Mouse (Mus musculus) myocyte (in vitro differentiated cells): ENCODE measurements around the gene Hes2.
A peak's percentile ranks its signal among the peaks of the same experiment; 100 is the strongest.

Source experiments
- MYOG ChIP-seq, 3 experiments: IDR thresholded peaks; one replicate each; pipeline ENCODE4 v1.6.1; 2011; ENCODE audit warnings: control low read depth in 2 of 3, low read depth in 2 of 3, mild to moderate bottlenecking in 2 of 3; ENCODE audit not compliant: insufficient read length in 2 of 3, control insufficient read depth in 1 of 3, insufficient read depth in 1 of 3
- POLR2A ChIP-seq: IDR thresholded peaks from one replicate; pipeline ENCODE4 v1.6.1; 2011; ENCODE audit warnings: low read depth, mild to moderate bottlenecking, control low read depth, moderate library complexity; ENCODE audit not compliant: insufficient read length
- REST ChIP-seq: IDR thresholded peaks from one replicate; pipeline ENCODE4 v1.6.1; 2011; ENCODE audit warnings: mild to moderate bottlenecking, control low read depth, moderate library complexity; ENCODE audit not compliant: insufficient read depth, insufficient read length

- TF ChIP-seq REST (peak; percentile 63), MYOG (IDR thresholded peaks at IDR 0.05; ENCODE audit: control insufficient read depth in 1 of 3, insufficient read depth in 1 of 3, insufficient read length in 2 of 3, low read depth in 2 of 3) (no peak), POLR2A (no peak)
Observed at GRCm38 (mm10) chr4:152157779-152158584, 685 bp upstream of the Hes2 start.
